Mouse (Mus musculus) embryo, embryonic 11 days (tissue): ENCODE results near the gene Frs2.
A peak's percentile ranks its signal among the peaks of the same experiment; 100 is the strongest.
"Not testable (repeated sequence)": the region's sequence is repeated elsewhere in the genome, so short reads cannot be mapped to it uniquely, and the experiment has no call there.

Experiments
- DNase-seq: peaks from one replicate; pipeline ENCODE4 v3.0.0-alpha.2; 2015

Gene Frs2

GRCm38 (mm10) chr10:117042295-117042694, 106.0 kb downstream of the Frs2 start:
- no peak for DNase-seq

DNA sequence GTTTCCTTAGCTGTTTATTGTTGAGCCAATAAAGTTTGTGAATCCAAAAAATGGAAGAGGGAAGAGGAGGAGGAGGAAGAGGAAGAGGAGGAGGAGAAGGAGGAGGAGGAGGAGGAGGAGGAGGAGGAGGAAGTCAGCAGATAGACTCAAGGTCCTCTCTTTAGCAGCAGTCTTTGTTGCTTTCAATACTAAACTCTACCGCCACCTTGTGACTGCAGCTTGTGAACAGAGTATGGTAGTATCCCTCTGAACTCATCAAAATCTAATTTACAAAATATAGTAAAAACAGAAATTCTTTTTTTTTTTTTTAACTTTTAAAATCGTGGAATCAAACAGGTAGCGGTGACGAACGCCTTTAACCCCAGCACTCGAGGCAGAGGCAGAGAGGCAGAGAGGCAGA, 108.0 kb downstream of the Frs2 start:
- DNase-seq, result peak; percentile 61

- peak; percentile 89 for DNase-seq
Measured at GRCm38 (mm10) chr10:117033785-117034184, 114.5 kb downstream of the Frs2 start.

GRCm38 (mm10) chr10:117031160-117031559, 117.2 kb downstream of the Frs2 start:
- DNase-seq, result no peak

DNA sequence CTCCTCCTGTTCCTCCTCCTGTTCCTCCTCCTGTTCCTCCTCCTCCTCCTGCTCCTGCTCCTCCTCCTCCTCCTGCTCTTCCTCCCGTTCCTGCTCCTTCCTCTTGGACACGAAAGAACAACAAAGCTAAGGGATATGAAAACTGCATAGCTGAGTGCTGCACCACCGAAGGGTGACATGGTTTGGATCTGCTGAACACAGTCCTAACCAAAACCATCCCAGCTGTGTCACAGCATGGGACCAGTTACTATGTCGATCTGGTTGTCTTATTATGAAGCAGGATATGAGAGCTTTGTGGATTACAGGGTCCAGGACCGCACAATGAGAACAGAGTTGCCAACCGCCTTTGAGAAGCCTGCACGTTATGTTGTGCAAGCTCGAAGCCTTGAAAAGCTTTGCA, 122.2 kb downstream of the Frs2 start:
- DNase-seq, result no peak

- DNase-seq, result not testable (repeated sequence)
Measured at GRCm38 (mm10) chr10:117025776-117026175, 122.6 kb downstream of the Frs2 start.

GRCm38 (mm10) chr10:117023693-117024092, 124.6 kb downstream of the Frs2 start:
- no peak for DNase-seq

DNA sequence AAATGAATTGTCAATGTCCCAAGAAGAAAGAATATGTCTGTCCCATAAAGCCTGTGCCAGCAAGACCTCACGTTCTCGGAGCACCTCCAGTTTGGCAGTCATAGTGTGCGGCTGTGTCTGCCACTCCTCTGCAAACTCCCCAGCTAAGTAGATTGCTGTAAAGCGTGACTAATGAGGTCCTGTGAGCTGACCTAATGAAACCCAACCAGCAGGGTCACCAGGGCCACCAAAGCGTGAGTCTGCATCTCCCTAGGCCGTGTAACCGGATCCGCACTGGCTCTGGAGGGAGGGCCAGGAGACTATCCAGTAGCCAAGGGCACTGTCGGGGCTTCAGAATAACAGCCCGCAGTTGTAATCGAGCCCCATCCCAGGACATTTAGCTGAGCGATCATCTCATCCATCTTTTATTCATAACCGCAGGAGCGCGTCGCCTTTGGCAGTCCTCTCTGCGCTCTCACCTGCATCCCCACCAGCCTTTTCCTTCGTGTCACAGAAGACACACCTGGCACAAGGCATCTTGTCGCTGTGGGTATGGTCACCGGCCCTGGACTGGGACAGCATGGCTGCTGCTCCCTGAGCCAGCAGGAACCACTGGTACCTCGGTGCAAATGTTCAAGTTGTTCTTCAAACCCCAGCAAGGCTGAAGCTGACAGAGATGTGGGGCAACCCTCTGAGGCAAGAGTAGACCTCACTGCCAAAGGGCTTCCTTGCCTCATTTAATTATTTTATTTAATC, 127.1 kb downstream of the Frs2 start:
- DNase-seq, result peak; percentile 86
